Mouse (Mus musculus) bone marrow macrophage, adult 2 months (primary cell): Measurements from ENCODE around the gene Coro2a.

Experiments used
- CTCF ChIP-seq: IDR thresholded peaks from 2 replicates; pipeline ENCODE4 v1.5.1; 2012; ENCODE audit warnings: low read depth, mild to moderate bottlenecking, low read length, moderate library complexity
- POLR2A ChIP-seq: IDR thresholded peaks from 2 replicates; pipeline ENCODE4 v1.6.1; 2012; ENCODE audit warnings: mild to moderate bottlenecking, low read depth, low read length, borderline replicate concordance

DNA sequence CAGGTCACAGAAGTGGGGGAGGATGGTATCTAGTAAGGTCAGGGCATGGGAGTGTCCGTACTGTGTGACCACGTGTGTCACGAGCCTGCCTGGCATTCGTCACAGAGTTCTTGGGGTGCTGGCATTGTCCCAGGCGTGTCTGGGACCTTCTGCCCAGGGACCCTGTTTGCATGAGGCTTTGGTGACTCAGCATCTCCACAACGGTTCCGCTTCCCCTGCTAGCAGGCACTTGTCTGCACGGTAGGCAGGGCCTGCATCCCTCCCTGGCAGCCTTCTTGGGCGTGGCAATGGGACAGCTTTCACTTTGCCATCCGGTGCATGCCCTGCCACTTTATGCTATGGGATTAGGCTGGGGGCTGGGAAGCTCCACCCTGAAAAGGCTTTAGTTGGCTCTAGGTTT is 38.2 kb downstream of the Coro2a start:
- no peak for TF ChIP-seq POLR2A
- TF ChIP-seq CTCF: no peak
